Mouse (Mus musculus): ENCODE measurements around the gene Cd300lb. TPM values are rescaled to one million over a fixed set of nuclear protein-coding genes. Genes with fewer than 3 reads are reported as not detected.

Gene Cd300lb
- total and polyA plus RNA-seq, 3 experiments: not detected

GRCm38 (mm10) chr11:114898026-114898425 is 36.2 kb downstream of the Cd300lb start:
- H3K4me1 ChIP-seq (ENCODE audit: control insufficient read depth in 1 of 2, insufficient read depth in 2 of 2, low read length in 2 of 2): no peaks in the 10 kb centered on the region
- DNase-seq (ENCODE audit: low read depth, low spot score): no peak
- no peak overlapping the region for H3K4me3 ChIP-seq (ENCODE audit: control insufficient read depth in 1 of 2, insufficient read depth in 1 of 2, low read depth in 2 of 2, low read length in 2 of 2)
- H3K9ac ChIP-seq (ENCODE audit: control insufficient read depth, low read depth, low read length, poor library complexity, severe bottlenecking): no peak overlapping the region
- H3K9me3 ChIP-seq (replicated peaks; ENCODE audit: insufficient read depth, low read length): no peaks in the 10 kb centered on the region
- H3K27ac ChIP-seq (ENCODE audit: control insufficient read depth, low read depth, low read length): no peak overlapping the region
- H3K79me2 ChIP-seq (ENCODE audit: control insufficient read depth, insufficient read depth, low read length, poor library complexity): no peaks in the 10 kb centered on the region
- H3K27me3 ChIP-seq (ENCODE audit: control insufficient read depth in 1 of 2, insufficient read depth in 2 of 2, low read length in 2 of 2): no peaks in the 10 kb centered on the region
- no peak for TF ChIP-seq ZNF384 (IDR thresholded peaks at IDR 0.05; ENCODE audit: low read depth, low read length)
- no peak for TF ChIP-seq UBTF (IDR thresholded peaks at IDR 0.05; ENCODE audit: borderline replicate concordance, insufficient read depth, low read depth, low read length)
- no peak for TF ChIP-seq SMC3 (IDR thresholded peaks at IDR 0.05; ENCODE audit: low read depth, low read length)
- no peak for TF ChIP-seq ELF1 (IDR thresholded peaks at IDR 0.05; ENCODE audit: low read depth, low read length)
- no peak for TF ChIP-seq CHD2 (IDR thresholded peaks at IDR 0.05; ENCODE audit: low read length)
- TF ChIP-seq RCOR1 (IDR thresholded peaks at IDR 0.05; ENCODE audit: low read depth, low read length): no peak
- no peak for TF ChIP-seq TAL1 (IDR thresholded peaks at IDR 0.05; ENCODE audit: low read length)
- no peak for TF ChIP-seq HCFC1 (IDR thresholded peaks at IDR 0.05; ENCODE audit: low read depth, low read length)
- TF ChIP-seq TCF12 (IDR thresholded peaks at IDR 0.05; ENCODE audit: low read depth, low read length): no peak
- TF ChIP-seq CHD1 (IDR thresholded peaks at IDR 0.05; ENCODE audit: low read depth, low read length): no peak
- no peak for TF ChIP-seq MXI1 (IDR thresholded peaks at IDR 0.05; ENCODE audit: low read depth, low read length)
- no peak for TF ChIP-seq POLR2AphosphoS2 (IDR thresholded peaks at IDR 0.05; ENCODE audit: low read length)
- TF ChIP-seq MAZ (IDR thresholded peaks at IDR 0.05; ENCODE audit: low read depth, low read length): no peak
- no peak for TF ChIP-seq MEF2A (IDR thresholded peaks at IDR 0.05; ENCODE audit: extremely low read depth, insufficient replicate concordance, low read depth, low read length, poor library complexity, severe bottlenecking)
- no peaks in the 10 kb centered on the region for H3K36me3 ChIP-seq (ENCODE audit: control insufficient read depth in 1 of 2, insufficient read depth in 2 of 2, low read length in 2 of 2)

GRCm38 (mm10) chr11:114896085-114896484 is 38.1 kb downstream of the Cd300lb start:
- Histone ChIP-seq H3K27ac (ENCODE audit: control insufficient read depth, low read depth, low read length) (no peak overlapping the region), H3K79me2 (ENCODE audit: control insufficient read depth, insufficient read depth, low read length, poor library complexity) (no peaks in the 10 kb centered on the region)

More at GRCm38 (mm10) chr11:114896085-114896484, 38.1 kb downstream of the Cd300lb start:
- Histone ChIP-seq H3K4me1 (ENCODE audit: control insufficient read depth in 1 of 2, insufficient read depth in 2 of 2, low read length in 2 of 2) (no peaks in the 10 kb centered on the region), H3K9ac (ENCODE audit: control insufficient read depth, low read depth, low read length, poor library complexity, severe bottlenecking) (no peak overlapping the region), H3K36me3 (ENCODE audit: control insufficient read depth in 1 of 2, insufficient read depth in 2 of 2, low read length in 2 of 2) (no peaks in the 10 kb centered on the region), H3K9me3 (replicated peaks; ENCODE audit: insufficient read depth, low read length) (no peaks in the 10 kb centered on the region), H3K27me3 (ENCODE audit: control insufficient read depth in 1 of 2, insufficient read depth in 2 of 2, low read length in 2 of 2) (no peaks in the 10 kb centered on the region), H3K4me3 (ENCODE audit: control insufficient read depth in 1 of 2, insufficient read depth in 1 of 2, low read depth in 2 of 2, low read length in 2 of 2) (no peak overlapping the region)
- no peak for DNase-seq (ENCODE audit: low read depth, low spot score)
- TF ChIP-seq GATA1 (IDR thresholded peaks at IDR 0.05; ENCODE audit: low read depth, low read length) (no peak), GABPA (IDR thresholded peaks at IDR 0.05; ENCODE audit: low read depth, low read length) (no peak), UBTF (IDR thresholded peaks at IDR 0.05; ENCODE audit: borderline replicate concordance, insufficient read depth, low read depth, low read length) (no peak), ZNF384 (IDR thresholded peaks at IDR 0.05; ENCODE audit: low read depth, low read length) (no peak), NELFE (IDR thresholded peaks at IDR 0.05; ENCODE audit: low read depth, low read length) (no peak), ZMIZ1 (IDR thresholded peaks at IDR 0.05; ENCODE audit: low read depth, low read length) (no peak), ELF1 (IDR thresholded peaks at IDR 0.05; ENCODE audit: low read depth, low read length) (no peak), USF1 (IDR thresholded peaks at IDR 0.05; ENCODE audit: low read depth, low read length) (no peak), JUND (IDR thresholded peaks at IDR 0.05; ENCODE audit: low read depth, low read length) (no peak), TAL1 (IDR thresholded peaks at IDR 0.05; ENCODE audit: low read length) (no peak), MYC (IDR thresholded peaks at IDR 0.05; ENCODE audit: low read depth, low read length) (no peak), CHD1 (IDR thresholded peaks at IDR 0.05; ENCODE audit: low read depth, low read length) (no peak), KAT2A (conservative IDR thresholded peaks at IDR 0.05; ENCODE audit: low read depth, low read length) (no peak), POLR2A (IDR thresholded peaks at IDR 0.05; ENCODE audit: control insufficient read depth in 1 of 2, insufficient read depth in 1 of 2, low read depth in 1 of 2, low read length in 2 of 2, poor library complexity in 1 of 2) (no peak), HCFC1 (IDR thresholded peaks at IDR 0.05; ENCODE audit: low read depth, low read length) (no peak)
